Mouse (Mus musculus): ENCODE measurements around the gene Serhl.

- TF ChIP-seq CTCF (conservative IDR thresholded peaks at IDR 0.05; ENCODE audit: insufficient read depth, insufficient read length, low read depth, low read length) (no peak), POLR2A (IDR thresholded peaks at IDR 0.05; ENCODE audit: low read depth, low read length) (no peak)
Measured at GRCm38 (mm10) chr15:83055569-83055968, 33.7 kb upstream of the Serhl start.

Data from kidney, adult 2 months (tissue).